Mouse (Mus musculus) adrenal gland, adult 18-20 months (tissue): ENCODE results near the gene Kcnj16. TPM values are rescaled to one million over a fixed set of nuclear protein-coding genes. Genes with fewer than 3 reads are reported as not detected.

Experiments used
- DNase-seq, 2 experiments: peaks; one replicate each; pipeline ENCODE4 v3.0.0; 2021 to 2022; ENCODE audit warnings: low spot score in 2 of 2
- total RNA-seq, 2 experiments: library from RNA; stranded (reverse); gene quantifications; 1 replicate in 1 of 2; 2 replicates in 1 of 2; pipeline ENCODE4 v1.2.3; 2021

Gene Kcnj16
- total RNA-seq, 2 experiments from 2014 or later, result 0.43 TPM; not detected in 1

DNA sequence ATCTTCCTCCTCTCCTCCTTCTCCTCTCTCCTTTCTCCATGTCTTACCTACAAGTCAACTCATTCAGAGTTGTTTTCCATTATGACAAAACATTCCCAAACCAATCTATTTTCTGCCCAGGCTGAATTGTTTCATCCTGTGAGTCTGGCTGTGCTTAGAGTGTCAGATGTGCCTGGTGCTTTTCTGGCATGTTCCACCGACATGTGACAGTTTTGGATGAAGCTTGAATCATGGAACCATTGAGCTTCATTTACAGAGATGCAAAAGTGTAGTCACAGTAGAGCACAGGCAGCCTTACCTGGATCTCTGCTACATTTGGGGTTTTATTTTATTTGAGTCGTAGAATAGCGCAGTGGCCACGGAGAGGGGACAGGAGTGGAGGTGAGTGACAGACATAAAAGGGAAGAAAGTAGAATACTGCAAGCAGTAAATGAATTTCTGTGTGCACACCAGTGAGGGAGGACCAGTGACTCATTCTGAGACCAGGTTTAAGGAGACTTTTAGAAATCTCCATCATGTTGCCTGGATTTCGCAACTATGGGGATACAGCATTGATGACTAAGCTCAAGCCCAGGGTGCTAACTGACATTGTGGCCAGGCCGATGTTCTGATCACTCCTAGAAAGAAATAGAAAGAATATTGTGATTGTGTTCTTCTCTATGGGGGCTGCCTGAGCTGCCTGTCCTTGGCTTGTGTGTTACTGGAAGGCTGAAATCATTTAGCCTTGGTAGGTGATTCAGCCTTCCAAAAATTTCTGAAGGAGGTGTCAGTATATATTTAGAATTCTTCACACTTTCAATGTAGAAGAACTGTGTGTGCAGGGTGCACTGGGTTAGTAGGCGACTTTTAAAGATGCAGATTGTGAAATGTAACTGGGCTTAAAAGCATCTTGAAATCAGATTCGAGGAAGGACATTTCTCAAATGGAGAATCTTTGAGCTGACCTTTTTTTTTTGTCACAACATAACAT is 87.3 kb downstream of the Kcnj16 start:
- DNase-seq, result no peak

DNA sequence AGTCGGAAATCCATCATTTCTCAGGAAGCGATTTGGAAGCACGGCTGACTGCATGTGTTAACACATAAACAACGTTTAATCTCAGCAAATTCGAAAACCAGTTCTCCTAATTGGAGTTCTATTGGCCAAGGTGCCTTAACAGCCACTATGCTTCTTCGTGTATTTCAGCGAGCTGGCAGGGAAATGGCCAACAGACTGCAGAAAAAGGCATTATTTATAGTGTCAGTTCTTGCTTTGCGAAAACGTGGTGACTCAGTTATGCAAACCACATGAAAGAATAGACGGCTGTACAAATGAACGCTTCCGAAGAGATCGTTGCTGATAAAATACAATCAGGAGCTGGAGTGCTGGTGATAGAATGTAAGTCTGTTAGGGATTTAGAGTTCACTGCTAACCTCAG is 88.2 kb downstream of the Kcnj16 start:
- no peak for DNase-seq

GRCm38 (mm10) chr11:111057435-111057834 is 89.6 kb downstream of the Kcnj16 start:
- no peak for DNase-seq

DNA sequence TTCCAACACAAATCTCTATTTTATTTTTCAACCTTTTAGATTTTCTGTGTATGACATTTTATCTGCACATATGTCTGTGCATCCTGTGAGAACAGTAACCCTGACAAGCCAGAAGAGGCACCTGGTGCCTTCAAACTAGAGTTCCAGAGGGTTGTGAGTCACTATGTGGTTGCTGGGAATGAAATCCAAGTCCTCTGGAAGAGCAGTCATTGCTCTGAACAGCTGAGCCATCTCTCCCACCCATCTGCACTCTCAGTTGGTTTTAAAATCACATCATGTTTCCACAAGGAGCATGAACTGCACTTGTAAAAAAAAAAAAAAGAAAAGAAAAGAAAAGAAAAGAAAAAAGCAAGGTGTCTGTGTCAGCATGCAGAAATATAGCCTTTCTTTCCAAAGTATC is 91.6 kb downstream of the Kcnj16 start:
- DNase-seq, result no peak

DNA sequence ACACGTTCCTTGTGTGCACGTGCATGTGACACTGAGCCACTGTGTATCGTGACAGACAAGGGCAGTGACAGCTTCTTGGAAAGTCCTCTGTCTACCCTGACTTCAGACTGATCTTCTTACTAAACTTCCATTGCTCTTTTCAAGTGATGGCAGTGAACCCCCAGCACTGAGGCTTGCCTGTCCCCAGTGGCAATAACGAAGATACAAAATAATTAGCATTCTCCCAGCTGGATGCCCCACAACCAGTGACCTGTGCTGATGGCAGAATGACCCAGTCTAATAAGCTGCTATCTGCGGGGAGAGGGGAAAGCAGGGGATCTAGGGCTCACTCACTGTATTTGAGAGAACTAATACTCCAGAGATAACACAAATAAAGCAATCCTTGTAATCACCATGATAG is 92.4 kb downstream of the Kcnj16 start:
- DNase-seq, result no peak

DNA sequence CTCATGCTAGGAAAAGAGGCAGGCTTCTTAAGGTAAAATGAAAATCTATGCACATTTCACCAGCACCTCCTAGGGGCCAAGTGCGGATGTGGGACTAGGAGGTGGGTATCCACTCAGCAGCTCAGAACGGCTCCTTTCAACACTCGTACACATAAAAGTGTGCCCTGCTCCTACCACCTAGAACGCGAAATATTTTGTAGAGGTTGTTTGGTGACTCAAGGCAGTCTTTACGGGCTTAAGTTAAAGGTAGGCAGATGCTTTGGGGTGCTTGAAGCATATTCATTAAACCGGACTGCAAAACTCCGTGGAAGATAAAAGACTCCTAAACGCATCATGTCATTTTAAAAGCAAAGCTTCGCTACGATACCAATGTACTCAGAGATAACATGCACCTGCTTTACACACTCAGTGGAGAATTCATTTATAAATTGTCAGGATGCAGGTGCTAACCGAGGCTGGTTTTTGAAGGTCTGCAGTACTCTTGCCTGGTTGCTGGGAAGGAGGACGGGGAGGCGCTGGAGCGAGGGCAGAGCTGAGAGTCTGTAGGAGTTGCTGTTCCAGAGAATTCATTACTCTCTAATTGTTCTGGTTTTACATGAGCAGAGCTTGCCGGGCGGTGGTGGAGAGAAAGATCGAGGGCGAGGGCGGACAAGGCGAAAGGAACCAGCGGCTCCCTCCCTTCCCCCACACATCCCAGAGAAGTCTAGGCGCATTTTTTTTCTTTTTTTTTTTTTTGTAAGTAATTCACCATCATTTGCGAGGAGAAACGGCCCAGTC is 97.1 kb downstream of the Kcnj16 start:
- DNase-seq, result peak; percentile 29 to 32

DNA sequence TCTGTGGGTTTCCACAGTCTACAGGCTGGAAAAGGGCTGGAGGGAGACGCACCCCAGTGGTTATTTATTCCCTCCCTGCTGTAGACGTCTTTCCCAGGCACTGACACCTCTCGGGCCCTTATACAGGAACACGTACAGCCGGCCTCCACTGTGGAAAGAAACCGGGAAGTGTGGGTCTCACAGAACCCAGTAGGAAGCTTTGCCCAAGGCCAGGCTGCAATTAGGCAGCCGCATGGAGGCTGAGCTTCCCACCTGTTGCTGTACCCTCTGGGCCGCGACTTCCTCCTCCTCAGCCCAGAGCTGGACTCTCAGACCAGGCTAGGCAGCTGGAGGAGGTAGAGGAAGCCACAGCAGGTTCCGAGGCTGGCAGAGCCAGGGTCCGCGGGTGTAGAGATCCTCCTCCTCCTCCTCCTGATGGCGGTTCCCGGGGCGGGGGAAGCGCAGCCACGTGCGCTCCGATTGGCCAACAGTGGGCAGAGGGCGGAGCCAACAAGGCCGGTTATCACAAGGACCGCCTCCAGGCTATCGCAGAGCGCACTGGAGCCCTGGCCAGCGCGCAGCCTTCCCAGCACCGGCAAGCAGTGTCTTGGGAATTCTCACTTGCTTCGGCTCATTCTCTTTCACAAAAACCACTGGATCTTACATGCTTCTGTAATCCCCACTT is 97.9 kb downstream of the Kcnj16 start, which contains the start of gene Kcnj2:
TSS of gene Kcnj2 (plus strand) at position 530 of the 664 bp plus-strand sequence.
- peak; percentile 90 to 95 for DNase-seq

- peak in 1 of 2 experiments; percentile 26 for DNase-seq
Observed at GRCm38 (mm10) chr11:111066299-111066691, 98.5 kb downstream of the Kcnj16 start.

GRCm38 (mm10) chr11:111067787-111068186 is 100.0 kb downstream of the Kcnj16 start:
- no peak for DNase-seq

DNA sequence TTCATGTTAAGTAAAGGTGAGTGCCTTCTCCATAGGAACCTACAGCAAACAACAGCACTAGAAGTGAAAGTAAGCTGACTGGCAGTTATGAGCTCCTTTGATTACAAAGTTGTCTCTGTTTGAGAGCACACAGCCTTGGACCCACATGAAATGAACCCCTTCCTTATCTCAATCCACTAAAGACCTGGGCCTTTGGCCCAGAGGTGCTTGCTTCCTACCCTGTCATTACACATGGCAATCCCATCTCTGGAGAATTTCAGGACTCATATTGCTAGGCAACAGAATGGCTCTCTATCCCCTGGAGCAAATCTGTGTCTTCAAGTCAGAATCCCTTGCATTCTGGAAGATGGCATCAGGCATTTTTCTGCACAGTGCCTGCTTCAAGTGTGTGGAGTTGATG is 102.6 kb downstream of the Kcnj16 start:
- no peak for DNase-seq

DNA sequence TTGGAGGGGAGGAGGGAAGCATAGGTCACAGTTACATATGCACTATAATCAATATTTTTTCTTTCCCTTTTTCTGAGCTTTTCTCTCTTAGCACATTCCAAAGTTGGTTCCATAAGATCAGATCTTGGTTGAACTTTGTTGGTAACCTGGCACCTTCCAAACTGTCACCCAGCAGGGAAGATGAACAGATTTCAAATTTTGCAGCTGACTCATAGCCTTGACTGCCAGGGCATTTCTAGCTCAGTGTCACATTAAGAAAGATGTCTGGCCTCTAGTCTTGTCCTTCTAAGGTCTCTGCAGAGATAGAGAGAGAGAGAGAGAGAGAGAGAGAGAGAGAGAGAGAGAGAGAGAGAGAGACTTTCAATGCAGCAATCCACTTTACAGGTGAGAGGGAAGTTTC is 106.3 kb downstream of the Kcnj16 start:
- DNase-seq, result no peak

Other genes starting within 250 kb of the Kcnj16 start
- 10 to 100 TPM; 16.5 to 19.8 TPM for gene Kcnj2, start 98.1 kb downstream of the Kcnj16 start, total RNA-seq